Mouse (Mus musculus) liver, embryonic 11.5 days (tissue): ENCODE results near the gene Slc5a2. TPM values are rescaled to one million over a fixed set of nuclear protein-coding genes. Genes with fewer than 3 reads are reported as not detected.

ENCODE experiments used
- ATAC-seq: fragments of 200-750 bp; cut with Nextera tagmentation; replicated peaks from 2 replicates; pipeline ENCODE4 v1.8.0; 2017; ENCODE audit warnings: moderate number of reproducible peaks, mild to moderate bottlenecking, moderate TSS enrichment, moderate library complexity; ENCODE audit not compliant: low FRiP score
- DNase-seq: peaks from one replicate; pipeline ENCODE4 v3.0.0-alpha.2; 2017; ENCODE audit warnings: low spot score
- H3K27ac ChIP-seq: fragments of 300-500 bp; sonication (generic); 2 replicates; pipeline ENCODE4 v1.5.1; 2014; ENCODE audit warnings: mild to moderate bottlenecking, low read depth, low read length, control low read depth
- H3K27me3 ChIP-seq: fragments of 300-500 bp; sonication (generic); replicated peaks from 2 replicates; pipeline ENCODE4 v1.6.1; 2014; ENCODE audit warnings: low read length, mixed read lengths; ENCODE audit not compliant: control insufficient read depth, insufficient read depth
- H3K36me3 ChIP-seq: fragments of 300-500 bp; sonication (generic); 2 replicates; pipeline ENCODE4 v1.6.1; 2014; ENCODE audit warnings: mild to moderate bottlenecking, low read length, moderate library complexity, mixed read lengths; ENCODE audit not compliant: control insufficient read depth, insufficient read depth
- H3K4me1 ChIP-seq: fragments of 300-500 bp; sonication (generic); replicated peaks from 2 replicates; pipeline ENCODE4 v1.6.1; 2014; ENCODE audit warnings: low read length, mixed read lengths; ENCODE audit not compliant: control insufficient read depth, insufficient read depth
- H3K4me2 ChIP-seq: fragments of 300-500 bp; sonication (generic); 2 replicates; pipeline ENCODE4 v1.6.1; 2014; ENCODE audit warnings: mild to moderate bottlenecking, control low read depth, moderate library complexity
- H3K4me3 ChIP-seq: fragments of 300-500 bp; sonication (generic); 2 replicates; pipeline ENCODE4 v1.5.1; 2014; ENCODE audit warnings: low read depth, low read length, control low read depth
- H3K9ac ChIP-seq: fragments of 300-500 bp; sonication (generic); 2 replicates; pipeline ENCODE4 v1.6.1; 2014; ENCODE audit warnings: low read depth, low read length, control low read depth
- H3K9me3 ChIP-seq: fragments of 300-500 bp; sonication (generic); 2 replicates; pipeline ENCODE4 v1.6.1; 2016; ENCODE audit warnings: low read length, inconsistent platforms, mixed read lengths; ENCODE audit not compliant: control insufficient read depth
- WGBS: fragments of 180-500 bp; shearing (Covaris S2); extraction: QIAGEN DNeasy Blood & Tissue Kit; methylation state at CpG from one replicate; pipeline ENCODE4 v1.1.7; 2014; 5-methylcytosine and 5-hydroxymethylcytosine counted together
- polyA plus RNA-seq: library from polyadenylated mRNA; unstranded; fragments of >200 nt; fragmentation: Nextera tagmentation; extraction: Ambion mirVana; gene quantifications from 2 replicates; pipeline ENCODE4 v1.2.1, GENCODE M21; 2014

Gene Slc5a2
- polyA plus RNA-seq, 1 experiment from 2014 or later = 2.1 TPM

- DNase-seq (no peak), ATAC-seq (no peak)
- H3K36me3 ChIP-seq = peaks cover 4% of the 10 kb centered on the region; the same call in 1 of the 2 replicates
- H3K27ac ChIP-seq = no peak overlapping the region
- H3K9ac ChIP-seq = no peak overlapping the region
- no peak overlapping the region for H3K4me2 ChIP-seq
- peaks cover 5% of the 10 kb centered on the region; the same call in 1 of the 2 replicates for H3K27me3 ChIP-seq
- H3K4me1 ChIP-seq = peaks cover 10% of the 10 kb centered on the region
- no peaks in the 10 kb centered on the region for H3K9me3 ChIP-seq
- no peak overlapping the region for H3K4me3 ChIP-seq
- 64% methylated on average over 5 of the region's 5 CpGs for WGBS
These were observed 599 bp downstream of the Slc5a2 start for GRCm38 (mm10) chr7:128266056-128266455.

GRCm38 (mm10) chr7:128267391-128267790, 1.9 kb downstream of the Slc5a2 start:
- Histone ChIP-seq H3K4me1 (peaks cover 11% of the 10 kb centered on the region), H3K4me3 (no peak overlapping the region), H3K27me3 (peaks cover 5% of the 10 kb centered on the region; the same call in 1 of the 2 replicates), H3K27ac (no peak overlapping the region), H3K4me2 (no peak overlapping the region), H3K9me3 (no peaks in the 10 kb centered on the region), H3K9ac (no peak overlapping the region), H3K36me3 (peaks cover 13% of the 10 kb centered on the region; the same call in 1 of the 2 replicates)
- WGBS = 65% methylated on average over 13 of the region's 13 CpGs
- DNase-seq = no peak
- no peak for ATAC-seq

- no peak overlapping the region for H3K4me2 ChIP-seq
- H3K9me3 ChIP-seq = no peaks in the 10 kb centered on the region
- H3K4me3 ChIP-seq = no peak overlapping the region
- no peak for ATAC-seq
- peaks cover 11% of the 10 kb centered on the region for H3K4me1 ChIP-seq
- H3K36me3 ChIP-seq = peaks cover 13% of the 10 kb centered on the region; the same call in 1 of the 2 replicates
- no peak for DNase-seq
- peaks cover 5% of the 10 kb centered on the region; the same call in 1 of the 2 replicates for H3K27me3 ChIP-seq
- no peak overlapping the region for H3K27ac ChIP-seq
- no peak overlapping the region for H3K9ac ChIP-seq
- 87% methylated on average over 7 of the region's 7 CpGs for WGBS
These were observed 2.4 kb downstream of the Slc5a2 start for GRCm38 (mm10) chr7:128267813-128268212.

- H3K9me3 ChIP-seq = no peaks in the 10 kb centered on the region
- H3K36me3 ChIP-seq = peaks cover 32% of the 10 kb centered on the region
- H3K9ac ChIP-seq = peak overlapping the region; percentile 51
- 35% methylated on average over 13 of the region's 13 CpGs for WGBS
- peaks cover 2% of the 10 kb centered on the region; the same call in 1 of the 2 replicates for H3K27me3 ChIP-seq
- peak overlapping the region; percentile 79 for H3K27ac ChIP-seq
- peaks cover 11% of the 10 kb centered on the region for H3K4me1 ChIP-seq
- DNase-seq (peak; percentile 81), ATAC-seq (peak; percentile 98)
- 0 out of 2 replicates have a peak overlapping the region, but pooled peaks have one; percentile 6 for H3K4me3 ChIP-seq
- H3K4me2 ChIP-seq = peak overlapping the region; percentile 38
These were observed 5.0 kb downstream of the Slc5a2 start for GRCm38 (mm10) chr7:128270431-128270850.

GRCm38 (mm10) chr7:128271496-128271895, 6.0 kb downstream of the Slc5a2 start:
- peaks cover 11% of the 10 kb centered on the region for H3K4me1 ChIP-seq
- peaks cover 40% of the 10 kb centered on the region for H3K36me3 ChIP-seq
- H3K27me3 ChIP-seq = no peaks in the 10 kb centered on the region
- DNase-seq (no peak), ATAC-seq (no peak)
- H3K4me2 ChIP-seq = peak overlapping the region; percentile 32
- H3K4me3 ChIP-seq = no peak overlapping the region
- WGBS = 95% methylated on average over 9 of the region's 9 CpGs
- no peak overlapping the region for H3K9ac ChIP-seq
- no peak overlapping the region for H3K27ac ChIP-seq
- no peaks in the 10 kb centered on the region for H3K9me3 ChIP-seq

GRCm38 (mm10) chr7:128276051-128276450, 10.6 kb downstream of the Slc5a2 start:
- H3K4me3 ChIP-seq = no peak overlapping the region
- no peaks in the 10 kb centered on the region for H3K9me3 ChIP-seq
- no peak overlapping the region for H3K9ac ChIP-seq
- ATAC-seq = no peak
- no peaks in the 10 kb centered on the region for H3K27me3 ChIP-seq
- peaks cover 52% of the 10 kb centered on the region for H3K36me3 ChIP-seq
- 93% methylated on average over 6 of the region's 6 CpGs for WGBS
- no peak overlapping the region for H3K4me2 ChIP-seq
- H3K27ac ChIP-seq = no peak overlapping the region
- no peak for DNase-seq
- peaks cover under 1% of the 10 kb centered on the region for H3K4me1 ChIP-seq

GRCm38 (mm10) chr7:128279750-128280149, 14.3 kb downstream of the Slc5a2 start:
- ATAC-seq = no peak

GRCm38 (mm10) chr7:128281765-128282164, 16.3 kb downstream of the Slc5a2 start:
- Histone ChIP-seq H3K27ac (no peak overlapping the region), H3K9ac (no peak overlapping the region), H3K4me2 (no peak overlapping the region), H3K4me1 (no peaks in the 10 kb centered on the region; the same call in 1 of the 2 replicates), H3K36me3 (peaks cover 21% of the 10 kb centered on the region), H3K27me3 (no peaks in the 10 kb centered on the region), H3K9me3 (no peaks in the 10 kb centered on the region), H3K4me3 (no peak overlapping the region)
- DNase-seq (no peak), ATAC-seq (no peak)
- 79% methylated on average over 11 of the region's 11 CpGs for WGBS

More at GRCm38 (mm10) chr7:128279750-128280149, 14.3 kb downstream of the Slc5a2 start:
- Histone ChIP-seq H3K27ac (no peak overlapping the region), H3K4me2 (no peak overlapping the region), H3K9me3 (no peaks in the 10 kb centered on the region), H3K36me3 (peaks cover 33% of the 10 kb centered on the region), H3K4me1 (no peaks in the 10 kb centered on the region; the same call in 1 of the 2 replicates), H3K27me3 (no peaks in the 10 kb centered on the region), H3K4me3 (no peak overlapping the region), H3K9ac (no peak overlapping the region)
- DNase-seq = no peak
- WGBS = 92% methylated on average over 4 of the region's 4 CpGs

GRCm38 (mm10) chr7:128282532-128283244, 17.2 kb downstream of the Slc5a2 start:
- no peak overlapping the region for H3K27ac ChIP-seq
- ATAC-seq (no peak), DNase-seq (no peak)
- no peak overlapping the region for H3K4me3 ChIP-seq
- peaks cover 25% of the 10 kb centered on the region for H3K36me3 ChIP-seq
- no peak overlapping the region for H3K9ac ChIP-seq
- no peaks in the 10 kb centered on the region for H3K27me3 ChIP-seq
- no peak overlapping the region for H3K4me2 ChIP-seq
- no peaks in the 10 kb centered on the region for H3K9me3 ChIP-seq
- WGBS = 49% methylated on average over 7 of the region's 7 CpGs
- H3K4me1 ChIP-seq = peaks cover under 1% of the 10 kb centered on the region
